Mouse (Mus musculus) hindbrain, postnatal 0 days (tissue): Measurements from ENCODE around the gene Cab39. TPM values are rescaled to one million over a fixed set of nuclear protein-coding genes. Genes with fewer than 3 reads are reported as not detected.

ENCODE experiments used
- ATAC-seq: fragments of 200-750 bp; cut with Nextera tagmentation; 2 replicates; pipeline ENCODE4 v1.8.0; 2017; ENCODE audit warnings: mild to moderate bottlenecking, moderate TSS enrichment, moderate library complexity
- DNase-seq: peaks from one replicate; pipeline ENCODE4 v3.0.0-alpha.2; 2015; ENCODE audit warnings: low spot score
- H3K27ac ChIP-seq: fragments of 300-500 bp; sonication (generic); 2 replicates; pipeline ENCODE4 v1.5.1; 2014; ENCODE audit warnings: mild to moderate bottlenecking
- H3K27me3 ChIP-seq: fragments of 300-500 bp; sonication (generic); 2 replicates; pipeline ENCODE4 v1.6.1; 2014; ENCODE audit warnings: low read length, mixed read lengths; ENCODE audit not compliant: insufficient read depth
- H3K36me3 ChIP-seq: fragments of 300-500 bp; sonication (generic); 2 replicates; pipeline ENCODE4 v1.6.1; 2014; ENCODE audit warnings: low read length, mixed read lengths; ENCODE audit not compliant: insufficient read depth
- H3K4me1 ChIP-seq: fragments of 300-500 bp; sonication (generic); 2 replicates; pipeline ENCODE4 v1.6.1; 2014; ENCODE audit warnings: antibody characterized with exemption, low read length, mixed read lengths; ENCODE audit not compliant: insufficient read depth
- H3K4me2 ChIP-seq: fragments of 300-500 bp; sonication (generic); 2 replicates; pipeline ENCODE4 v1.6.1; 2014; ENCODE audit warnings: low read depth, mild to moderate bottlenecking, low read length, moderate library complexity, mixed read lengths
- H3K4me3 ChIP-seq: fragments of 300-500 bp; sonication (generic); 2 replicates; pipeline ENCODE4 v1.5.1; 2014; ENCODE audit warnings: low read length
- H3K9ac ChIP-seq: fragments of 300-500 bp; sonication (generic); replicated peaks from 2 replicates; pipeline ENCODE4 v1.6.1; 2014; ENCODE audit warnings: mild to moderate bottlenecking, low read length, moderate library complexity, mixed read lengths
- H3K9me3 ChIP-seq: fragments of 300-500 bp; sonication (generic); 2 replicates; pipeline ENCODE4 v1.6.1; 2016; ENCODE audit warnings: low read length, mixed read lengths
- CTCF ChIP-seq: IDR thresholded peaks from 2 replicates; pipeline ENCODE4 v1.5.1; 2016; ENCODE audit warnings: antibody characterized with exemption, control low read depth, low read depth
- WGBS: fragments of 180-500 bp; shearing (Covaris S2); extraction: QIAGEN DNeasy Blood & Tissue Kit; methylation state at CpG from one replicate; pipeline ENCODE4 v1.1.7; 2014; 5-methylcytosine and 5-hydroxymethylcytosine counted together
- polyA plus RNA-seq: library from polyadenylated mRNA; unstranded; fragments of >200 nt; fragmentation: Nextera tagmentation; extraction: Ambion mirVana; gene quantifications from 2 replicates; pipeline ENCODE4 v1.2.1, GENCODE M21; 2015
- total RNA-seq: library from RNA; depleted of rRNA; stranded (reverse); fragments of >200 nt; gene quantifications from 2 replicates; pipeline ENCODE4 v1.2.3, GENCODE M21; 2014

Cab39 gene
- total and polyA plus RNA-seq, 2 experiments from 2014 or later, result 41.6 to 153 TPM

DNA sequence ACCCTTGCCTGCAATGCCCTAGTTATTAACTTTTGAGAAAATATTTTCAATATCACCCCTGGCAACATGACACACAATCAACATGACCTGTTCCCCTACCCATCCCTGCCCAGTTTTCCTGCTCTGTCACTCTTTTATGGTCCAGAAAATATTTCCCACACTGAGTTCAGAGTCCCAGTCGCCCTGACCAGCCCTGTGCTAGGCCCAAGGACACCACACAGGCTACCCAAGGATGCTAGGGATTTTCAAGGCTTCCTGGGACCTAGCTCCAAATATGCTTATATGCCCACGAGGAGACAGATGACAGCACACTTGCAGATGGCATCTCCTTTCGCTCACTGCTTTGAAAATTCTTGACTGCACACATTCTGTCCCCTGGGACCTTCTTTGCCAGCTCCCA lies 14.2 kb upstream of the Cab39 start:
- no peaks in the 10 kb centered on the region for H3K36me3 ChIP-seq
- no peak for ATAC-seq
- no peak for DNase-seq
- no peaks in the 10 kb centered on the region for H3K4me1 ChIP-seq
- no peak overlapping the region for H3K9ac ChIP-seq
- no peaks in the 10 kb centered on the region for H3K9me3 ChIP-seq
- no peak for TF ChIP-seq CTCF
- no peak overlapping the region for H3K4me3 ChIP-seq
- no peak overlapping the region for H3K4me2 ChIP-seq
- 62% methylated on average over 3 of the region's 3 CpGs for WGBS
- no peaks in the 10 kb centered on the region for H3K27me3 ChIP-seq
- no peak overlapping the region for H3K27ac ChIP-seq

DNA sequence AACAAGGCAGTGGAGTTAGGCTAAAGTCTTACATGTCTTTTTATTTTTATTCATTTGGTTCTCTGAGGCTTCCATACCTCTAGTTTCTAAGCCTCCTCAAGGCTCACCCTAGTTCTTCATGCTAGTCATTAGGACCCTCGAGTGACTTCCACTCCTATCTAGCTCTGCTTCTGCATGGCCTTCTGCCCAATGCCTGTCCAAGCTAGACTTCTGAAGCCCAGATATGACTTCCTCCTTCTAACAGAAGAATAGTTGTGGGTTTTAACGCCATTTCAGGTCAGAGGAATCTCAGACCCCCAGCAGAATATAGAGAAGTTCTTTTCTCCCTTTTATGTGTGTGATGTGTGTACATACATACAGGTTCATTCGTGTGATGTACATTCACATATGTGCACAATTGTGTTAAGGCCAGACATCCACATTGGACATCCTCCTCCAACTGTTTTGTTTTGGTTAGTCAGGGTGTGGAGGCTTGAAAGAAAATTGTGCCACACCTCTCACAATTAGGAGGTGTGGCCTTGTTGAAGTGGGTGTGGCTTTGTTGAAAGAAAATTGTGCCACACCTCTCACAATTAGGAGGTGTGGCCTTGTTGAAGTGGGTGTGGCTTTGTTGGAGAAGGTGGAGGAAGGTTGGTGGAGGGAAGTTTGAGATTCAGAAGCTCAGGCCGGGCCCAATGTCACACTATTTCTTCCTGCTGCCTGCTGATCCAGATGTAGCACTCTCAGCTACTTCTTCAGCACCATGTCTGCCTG lies 13.6 kb upstream of the Cab39 start:
- no peak for DNase-seq
- WGBS, result 81% methylated on average over 4 of the region's 4 CpGs
- Histone ChIP-seq H3K4me1 (no peaks in the 10 kb centered on the region), H3K27me3 (no peaks in the 10 kb centered on the region), H3K4me2 (no peak overlapping the region), H3K4me3 (no peak overlapping the region), H3K9me3 (no peaks in the 10 kb centered on the region), H3K36me3 (no peaks in the 10 kb centered on the region), H3K27ac (no peak overlapping the region), H3K9ac (no peak overlapping the region)
- TF ChIP-seq CTCF, result no peak
- ATAC-seq, result no peak

DNA sequence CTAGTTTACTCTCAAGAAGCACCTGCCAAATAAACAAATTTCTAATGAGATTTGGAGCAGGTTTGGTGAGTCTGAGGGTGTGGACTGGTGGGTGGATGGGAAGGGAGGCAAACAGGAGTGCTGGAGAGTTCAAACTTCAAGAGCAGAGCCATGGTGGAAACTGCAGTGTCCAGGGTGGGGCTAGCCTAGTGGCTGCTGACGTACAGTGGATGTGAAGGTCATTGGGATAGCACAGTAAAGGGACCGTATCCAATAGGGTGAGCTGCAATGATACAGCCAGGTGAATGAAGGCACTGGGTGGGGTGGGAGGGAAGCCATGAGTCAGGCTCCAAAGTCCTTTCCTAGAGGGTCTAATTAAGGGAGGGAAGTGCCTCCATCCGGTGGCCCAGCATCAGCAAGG lies 2.7 kb upstream of the Cab39 start:
- no peak for DNase-seq
- TF ChIP-seq CTCF, result no peak
- 82% methylated on average over 3 of the region's 3 CpGs for WGBS

DNA sequence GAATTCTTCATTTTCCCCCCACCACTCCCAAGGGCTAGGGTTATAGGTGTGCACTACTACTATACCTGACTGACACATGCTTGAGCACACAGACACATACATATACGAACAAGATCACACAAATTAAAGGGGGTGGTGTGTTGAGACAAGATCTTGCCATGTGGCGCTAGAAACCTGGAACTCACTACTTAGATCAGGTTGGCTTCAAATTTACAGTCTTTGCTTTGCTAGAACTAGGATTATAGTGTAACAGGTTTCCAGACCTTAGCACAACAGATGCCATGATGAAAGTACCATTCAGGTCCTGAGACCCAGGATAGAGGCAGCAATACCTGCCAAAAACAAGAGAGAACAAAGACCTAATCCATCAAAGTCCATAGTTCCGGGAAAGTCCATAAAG lies 1.8 kb upstream of the Cab39 start:
- Histone ChIP-seq H3K9ac (no peak overlapping the region), H3K27ac (no peak overlapping the region), H3K4me1 (peaks cover 3% of the 10 kb centered on the region; the same call in 1 of the 2 replicates), H3K27me3 (no peaks in the 10 kb centered on the region), H3K36me3 (no peaks in the 10 kb centered on the region), H3K4me3 (no peak overlapping the region), H3K4me2 (no peak overlapping the region), H3K9me3 (no peaks in the 10 kb centered on the region)
- ATAC-seq, result no peak
- 82% methylated on average over 3 of the region's 3 CpGs for WGBS
- DNase-seq, result no peak
- no peak for TF ChIP-seq CTCF

More for the DNA sequence above, 2.7 kb upstream of the Cab39 start:
- Histone ChIP-seq H3K9me3 (no peaks in the 10 kb centered on the region), H3K36me3 (no peaks in the 10 kb centered on the region), H3K4me3 (no peak overlapping the region), H3K9ac (no peak overlapping the region), H3K27me3 (no peaks in the 10 kb centered on the region), H3K27ac (no peak overlapping the region), H3K4me1 (peaks cover 3% of the 10 kb centered on the region; the same call in 1 of the 2 replicates), H3K4me2 (no peak overlapping the region)
- no peak for ATAC-seq

DNA sequence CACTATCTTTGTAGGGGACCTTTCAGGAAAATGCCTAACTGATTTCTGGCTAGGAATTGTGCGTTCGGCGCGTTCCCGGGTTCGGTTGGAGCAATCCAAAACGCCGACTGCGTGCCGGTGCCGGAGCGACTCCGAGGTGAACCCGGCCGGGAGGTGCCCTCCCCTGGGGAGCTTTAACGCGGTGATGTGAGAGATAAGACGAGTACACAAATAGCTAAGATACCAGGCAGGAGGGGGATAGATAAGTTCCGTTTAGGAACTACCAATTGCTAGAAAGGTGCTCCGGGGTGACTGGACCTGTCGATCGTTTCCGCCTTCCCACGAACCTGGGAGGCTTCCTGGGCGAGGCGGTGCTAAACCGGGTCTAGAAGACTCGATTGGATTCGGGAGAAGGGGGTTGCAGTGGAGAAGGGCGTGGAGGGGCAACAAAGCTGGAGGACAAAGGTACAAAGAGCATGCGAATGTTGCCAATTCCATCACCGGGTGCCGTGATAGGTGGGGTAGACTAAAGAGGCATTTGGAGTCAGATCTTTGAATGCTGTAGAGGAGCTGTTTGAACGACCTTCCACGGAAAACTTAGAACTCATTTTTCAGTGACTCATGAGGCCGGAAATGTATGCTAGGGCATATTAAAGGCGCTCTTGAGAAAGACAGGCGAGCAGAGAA lies 998 bp downstream of the Cab39 start:
- Histone ChIP-seq H3K4me2 (peak overlapping the region; percentile 81), H3K4me3 (peak overlapping the region; percentile 90), H3K4me1 (peaks cover 3% of the 10 kb centered on the region; the same call in 1 of the 2 replicates), H3K9ac (peak overlapping the region; percentile 94), H3K27ac (peak overlapping the region; percentile 96), H3K27me3 (no peaks in the 10 kb centered on the region), H3K9me3 (no peaks in the 10 kb centered on the region), H3K36me3 (no peaks in the 10 kb centered on the region)
- ATAC-seq (peak; percentile 11), DNase-seq (peak; percentile 48)
- TF ChIP-seq CTCF, result no peak
- WGBS, result under 1% methylated on average over 38 of the region's 38 CpGs

DNA sequence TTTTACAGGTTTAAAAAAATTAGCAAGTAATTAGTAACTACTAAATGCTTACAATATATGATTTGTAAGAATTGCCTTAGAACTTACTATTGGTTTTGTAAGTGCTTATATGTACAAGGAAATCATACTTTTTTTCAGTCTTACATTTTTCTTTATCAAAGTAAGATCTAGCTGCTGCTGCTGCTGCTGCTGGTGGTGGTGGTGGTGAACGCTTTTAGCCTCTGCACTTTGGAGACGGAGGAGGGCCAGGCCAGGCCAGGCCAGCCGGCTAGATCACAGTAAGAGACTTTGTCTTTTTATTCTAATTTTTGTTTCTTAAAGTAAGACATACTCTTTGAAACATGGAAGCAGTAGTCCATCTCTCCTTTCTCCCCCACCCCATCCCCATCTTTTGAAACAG lies 2.0 kb downstream of the Cab39 start:
- Histone ChIP-seq H3K4me1 (peaks cover 3% of the 10 kb centered on the region; the same call in 1 of the 2 replicates), H3K36me3 (no peaks in the 10 kb centered on the region), H3K27ac (no peak overlapping the region), H3K4me2 (peak overlapping the region; percentile 45), H3K4me3 (no peak overlapping the region), H3K27me3 (no peaks in the 10 kb centered on the region), H3K9me3 (no peaks in the 10 kb centered on the region), H3K9ac (no peak overlapping the region)
- no peak for TF ChIP-seq CTCF
- DNase-seq, result no peak
- 38% methylated on average over 3 of the region's 3 CpGs for WGBS
- no peak for ATAC-seq

DNA sequence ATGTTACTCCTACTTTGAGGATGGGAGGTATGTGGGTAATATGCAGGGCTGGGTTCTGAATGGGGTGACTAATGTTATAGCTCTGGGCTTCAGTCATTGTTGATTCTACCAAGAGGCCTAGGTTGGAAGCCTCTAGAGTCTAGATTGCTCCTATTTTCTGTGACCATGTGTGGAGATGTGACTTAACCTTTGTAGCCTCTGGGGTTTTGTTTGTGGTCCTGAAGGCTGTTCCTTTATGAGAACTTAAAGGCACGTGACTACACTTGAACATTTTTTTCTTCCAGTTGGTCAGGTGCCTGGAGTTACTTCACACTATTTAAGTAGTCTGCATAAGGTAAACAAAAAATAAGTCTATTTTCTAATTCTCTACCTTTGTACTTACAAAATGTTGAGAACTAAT lies 6.5 kb downstream of the Cab39 start:
- no peaks in the 10 kb centered on the region for H3K27me3 ChIP-seq
- ATAC-seq, result no peak
- no peak for TF ChIP-seq CTCF
- H3K9me3 ChIP-seq, result no peaks in the 10 kb centered on the region
- H3K36me3 ChIP-seq, result no peaks in the 10 kb centered on the region
- no peak overlapping the region for H3K4me3 ChIP-seq
- no peak overlapping the region for H3K27ac ChIP-seq
- no peak for DNase-seq
- no peak overlapping the region for H3K4me2 ChIP-seq
- no peak overlapping the region for H3K9ac ChIP-seq
- WGBS, result 77% methylated on average over 1 of the region's 1 CpGs
- peaks cover 3% of the 10 kb centered on the region; the same call in 1 of the 2 replicates for H3K4me1 ChIP-seq
